Mouse (Mus musculus) midbrain, embryonic 12.5 days (tissue): ENCODE data around the gene Tspan33. TPM values are rescaled to one million over a fixed set of nuclear protein-coding genes. Genes with fewer than 3 reads are reported as not detected.

Experiments
- ATAC-seq: fragments of 200-750 bp; cut with Nextera tagmentation; 2 replicates; pipeline ENCODE4 v1.8.0; 2017; ENCODE audit warnings: low read depth, moderate TSS enrichment, moderate library complexity; ENCODE audit not compliant: low FRiP score
- H3K27ac ChIP-seq: fragments of 300-500 bp; sonication (generic); replicated peaks from 2 replicates; pipeline ENCODE4 v1.5.1; 2016; ENCODE audit warnings: mild to moderate bottlenecking
- H3K27me3 ChIP-seq: fragments of 300-500 bp; sonication (generic); 2 replicates; pipeline ENCODE4 v1.6.1; 2016; ENCODE audit warnings: mild to moderate bottlenecking
- H3K36me3 ChIP-seq: fragments of 300-500 bp; sonication (generic); 2 replicates; pipeline ENCODE4 v1.6.1; 2016
- H3K4me1 ChIP-seq: fragments of 300-500 bp; sonication (generic); 2 replicates; pipeline ENCODE4 v1.6.1; 2016
- H3K4me2 ChIP-seq: fragments of 300-500 bp; sonication (generic); replicated peaks from 2 replicates; pipeline ENCODE4 v1.6.1; 2016; ENCODE audit warnings: mild to moderate bottlenecking, moderate library complexity
- H3K4me3 ChIP-seq: fragments of 300-500 bp; sonication (generic); 2 replicates; pipeline ENCODE4 v1.5.1; 2016; ENCODE audit warnings: mild to moderate bottlenecking
- H3K9ac ChIP-seq: fragments of 300-500 bp; sonication (generic); replicated peaks from 2 replicates; pipeline ENCODE4 v1.6.1; 2016; ENCODE audit warnings: mild to moderate bottlenecking, moderate library complexity
- H3K9me3 ChIP-seq: fragments of 300-500 bp; sonication (generic); 2 replicates; pipeline ENCODE4 v1.6.1; 2016; ENCODE audit warnings: mild to moderate bottlenecking
- WGBS: fragments of 180-500 bp; shearing (Covaris S2); methylation state at CpG from one replicate; pipeline ENCODE4 v1.1.7; 2016; 5-methylcytosine and 5-hydroxymethylcytosine counted together
- polyA plus RNA-seq: library from polyadenylated mRNA; unstranded; fragments of >200 nt; fragmentation: Nextera tagmentation; extraction: Ambion mirVana; gene quantifications from 2 replicates; pipeline ENCODE4 v1.2.1, GENCODE M21; 2016

Gene Tspan33
- polyA plus RNA-seq, 1 experiment from 2014 or later, result 7.7 TPM

DNA sequence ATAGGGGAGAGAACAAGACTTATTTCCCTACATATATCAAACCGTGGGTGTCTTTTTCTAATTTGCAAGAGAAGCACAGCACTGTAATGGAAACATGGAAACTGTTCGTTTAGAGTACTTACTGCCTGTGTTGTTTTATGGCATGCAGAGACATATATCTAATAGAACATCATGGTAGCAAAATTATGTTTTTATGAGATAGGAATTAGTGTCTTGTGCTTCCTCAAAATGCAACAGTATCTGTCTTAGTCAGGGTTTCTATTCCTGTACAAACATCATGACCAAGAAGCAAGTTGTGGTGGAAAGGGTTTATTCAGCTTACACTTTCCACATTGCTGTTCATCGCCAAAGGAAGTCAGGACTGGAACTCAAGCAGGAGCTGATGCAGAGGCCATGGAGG, 8.1 kb downstream of the Tspan33 start:
- H3K27me3 ChIP-seq, result peaks cover 15% of the 10 kb centered on the region; the same call in 1 of the 2 replicates
- H3K9me3 ChIP-seq, result no peaks in the 10 kb centered on the region
- H3K4me1 ChIP-seq, result peaks cover 8% of the 10 kb centered on the region; the same call in 1 of the 2 replicates
- H3K4me3 ChIP-seq, result no peak overlapping the region
- no peak overlapping the region for H3K4me2 ChIP-seq
- no peak overlapping the region for H3K27ac ChIP-seq
- no peak for ATAC-seq
- H3K36me3 ChIP-seq, result no peaks in the 10 kb centered on the region
- no peak overlapping the region for H3K9ac ChIP-seq
- WGBS, result 91% methylated on average over 3 of the region's 3 CpGs

DNA sequence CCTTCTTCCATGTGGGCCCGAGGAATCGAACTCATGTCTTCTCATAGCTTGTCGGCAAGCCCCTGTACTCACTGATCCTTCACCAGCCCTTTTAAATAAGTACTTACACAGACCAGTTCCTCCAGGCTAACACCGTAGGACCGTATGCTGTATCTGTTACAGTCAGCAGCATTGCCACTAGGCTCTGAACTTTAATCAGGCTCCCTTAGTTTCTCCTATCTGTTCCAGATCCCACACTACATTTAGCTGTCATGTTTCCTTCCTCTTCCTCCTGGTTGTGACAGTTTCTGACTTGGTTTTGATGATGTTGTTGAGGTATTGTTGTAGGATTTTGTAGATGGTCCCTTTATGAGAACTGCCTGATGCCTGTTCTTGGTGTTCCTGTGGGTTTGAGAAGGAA, 10.1 kb downstream of the Tspan33 start:
- H3K27ac ChIP-seq, result no peak overlapping the region

DNA sequence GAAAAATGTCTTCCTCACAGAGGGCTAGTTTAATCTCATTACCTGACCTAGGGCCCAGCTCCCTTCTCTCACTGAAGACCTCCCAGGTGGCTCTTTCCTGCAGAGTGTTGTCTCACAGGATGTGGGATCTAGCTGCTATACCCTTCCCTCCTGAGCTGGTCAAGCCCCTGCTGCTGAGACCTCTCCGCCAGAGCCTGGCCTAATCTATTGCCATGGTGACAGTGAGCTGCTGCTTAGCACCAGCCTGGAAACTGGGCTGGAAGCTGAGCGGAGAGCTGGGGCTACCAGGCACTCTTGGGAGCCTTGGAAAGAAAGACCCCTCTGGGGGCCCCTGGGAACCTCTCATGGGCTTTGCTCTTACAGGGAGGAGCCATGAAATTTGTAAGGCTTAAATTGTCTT, 13.9 kb downstream of the Tspan33 start:
- peak overlapping the region; percentile 52 for H3K27ac ChIP-seq
- H3K36me3 ChIP-seq, result no peaks in the 10 kb centered on the region
- H3K4me3 ChIP-seq, result no peak overlapping the region
- H3K4me1 ChIP-seq, result peaks cover 28% of the 10 kb centered on the region
- WGBS, result 2% methylated on average over 2 of the region's 2 CpGs
- no peaks in the 10 kb centered on the region for H3K9me3 ChIP-seq
- ATAC-seq, result peak; percentile 89
- peaks cover 27% of the 10 kb centered on the region for H3K27me3 ChIP-seq
- no peak overlapping the region for H3K4me2 ChIP-seq
- H3K9ac ChIP-seq, result 0 out of 2 replicates have a peak overlapping the region, but pooled peaks have one; percentile 0

More for the DNA sequence above, 10.1 kb downstream of the Tspan33 start:
- no peak for ATAC-seq
- Histone ChIP-seq H3K9ac (no peak overlapping the region), H3K4me3 (no peak overlapping the region), H3K9me3 (no peaks in the 10 kb centered on the region), H3K4me2 (no peak overlapping the region), H3K36me3 (no peaks in the 10 kb centered on the region), H3K4me1 (peaks cover 24% of the 10 kb centered on the region), H3K27me3 (peaks cover 14% of the 10 kb centered on the region; the same call in 1 of the 2 replicates)
- WGBS, result 83% methylated on average over 5 of the region's 5 CpGs

DNA sequence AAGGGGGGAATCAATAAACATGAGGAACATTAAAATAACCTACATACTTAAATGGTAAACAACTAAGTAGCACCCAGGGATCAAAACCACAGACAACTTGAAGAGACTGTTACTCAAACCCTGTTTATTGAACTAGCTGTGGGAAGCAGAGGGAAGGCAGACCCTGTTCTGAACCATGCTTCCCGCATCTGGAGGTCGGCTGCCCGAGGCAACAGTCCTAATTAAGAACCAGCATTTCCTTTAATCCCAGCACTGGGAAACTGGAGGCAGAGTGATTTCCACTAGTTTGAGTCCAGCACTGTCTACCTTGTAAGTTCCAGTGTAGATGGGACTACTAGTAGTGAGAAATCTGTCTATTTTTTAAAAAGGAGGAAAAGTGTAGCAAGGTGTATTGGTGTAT, 17.3 kb downstream of the Tspan33 start:
- WGBS, result 62% methylated on average over 3 of the region's 3 CpGs
- ATAC-seq, result no peak
- no peak overlapping the region for H3K27ac ChIP-seq

DNA sequence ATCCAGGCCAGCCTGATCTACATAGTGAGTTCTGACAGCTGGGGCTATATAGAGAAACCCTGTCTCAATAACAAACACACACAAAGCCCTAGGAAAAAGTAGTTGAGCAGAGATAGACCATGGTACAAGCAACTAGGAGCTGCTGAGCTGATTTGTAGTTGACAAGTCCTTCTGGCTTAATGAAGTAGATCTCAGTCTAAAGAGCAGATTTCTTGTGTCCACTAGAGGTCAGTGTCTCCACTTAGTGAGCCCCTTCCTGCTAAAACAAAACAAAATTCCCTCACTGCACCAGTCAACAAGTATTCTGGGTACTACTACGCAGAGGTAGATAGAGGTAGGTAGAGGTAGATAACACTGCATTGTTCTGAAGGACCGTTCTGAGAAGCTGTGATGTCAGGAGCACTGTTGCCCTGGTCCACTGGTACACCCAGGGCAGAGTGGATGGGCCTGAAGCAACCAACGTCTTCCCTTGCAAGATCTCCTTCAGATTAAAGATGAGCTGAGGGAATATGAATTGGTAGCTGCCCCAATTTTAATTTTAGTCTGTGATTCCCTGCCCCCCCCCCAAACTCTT, 18.1 kb downstream of the Tspan33 start:
- Histone ChIP-seq H3K9me3 (no peaks in the 10 kb centered on the region), H3K4me2 (no peak overlapping the region), H3K36me3 (no peaks in the 10 kb centered on the region), H3K27ac (no peak overlapping the region), H3K27me3 (peaks cover 20% of the 10 kb centered on the region), H3K9ac (no peak overlapping the region), H3K4me3 (no peak overlapping the region), H3K4me1 (peaks cover 21% of the 10 kb centered on the region)
- 49% methylated on average over 3 of the region's 3 CpGs for WGBS
- 0 out of 2 replicates have a peak, but pooled peaks have one; percentile 17 for ATAC-seq

More for the DNA sequence above, 17.3 kb downstream of the Tspan33 start:
- Histone ChIP-seq H3K36me3 (no peaks in the 10 kb centered on the region), H3K4me3 (no peak overlapping the region), H3K4me1 (peaks cover 28% of the 10 kb centered on the region), H3K27me3 (peaks cover 17% of the 10 kb centered on the region), H3K9me3 (no peaks in the 10 kb centered on the region), H3K4me2 (no peak overlapping the region), H3K9ac (no peak overlapping the region)

DNA sequence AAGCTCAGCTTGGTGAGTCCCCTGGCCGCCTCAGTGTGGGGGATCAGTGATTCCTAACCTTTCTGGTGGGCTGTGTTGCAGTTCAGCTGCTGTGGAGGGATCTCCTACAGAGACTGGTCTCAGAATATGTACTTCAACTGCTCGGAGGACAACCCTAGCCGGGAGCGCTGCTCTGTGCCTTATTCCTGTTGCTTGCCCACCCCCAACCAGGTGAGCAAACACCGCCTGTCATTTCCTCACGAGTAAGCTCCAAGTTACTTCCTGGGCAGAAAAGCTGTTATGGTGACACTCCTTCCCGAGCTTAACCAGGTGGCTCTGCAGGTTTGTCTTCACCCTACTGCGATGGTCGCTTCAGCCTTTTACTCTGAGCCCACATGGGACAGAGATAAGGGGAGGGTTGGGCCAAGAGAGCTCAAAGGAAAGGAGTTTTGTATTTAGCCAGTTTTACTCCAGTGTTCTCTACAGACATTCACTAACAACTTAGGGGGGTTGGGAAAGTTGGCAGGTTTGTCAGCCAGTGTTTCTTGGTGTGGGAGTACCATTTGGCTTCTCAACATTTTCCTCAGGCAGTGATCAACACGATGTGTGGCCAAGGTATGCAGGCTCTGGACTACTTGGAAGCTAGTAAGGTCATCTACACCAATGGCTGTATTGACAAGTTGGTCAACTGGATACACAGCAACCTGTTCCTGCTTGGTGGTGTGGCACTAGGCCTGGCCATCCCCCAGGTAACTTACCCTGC, 22.8 kb downstream of the Tspan33 start:
- peaks cover 14% of the 10 kb centered on the region for H3K4me1 ChIP-seq
- no peak for ATAC-seq
- peaks cover 31% of the 10 kb centered on the region for H3K27me3 ChIP-seq
- H3K4me2 ChIP-seq, result no peak overlapping the region
- no peaks in the 10 kb centered on the region for H3K9me3 ChIP-seq
- WGBS, result 82% methylated on average over 10 of the region's 10 CpGs
- H3K4me3 ChIP-seq, result no peak overlapping the region
- H3K36me3 ChIP-seq, result no peaks in the 10 kb centered on the region
- H3K27ac ChIP-seq, result no peak overlapping the region
- no peak overlapping the region for H3K9ac ChIP-seq

DNA sequence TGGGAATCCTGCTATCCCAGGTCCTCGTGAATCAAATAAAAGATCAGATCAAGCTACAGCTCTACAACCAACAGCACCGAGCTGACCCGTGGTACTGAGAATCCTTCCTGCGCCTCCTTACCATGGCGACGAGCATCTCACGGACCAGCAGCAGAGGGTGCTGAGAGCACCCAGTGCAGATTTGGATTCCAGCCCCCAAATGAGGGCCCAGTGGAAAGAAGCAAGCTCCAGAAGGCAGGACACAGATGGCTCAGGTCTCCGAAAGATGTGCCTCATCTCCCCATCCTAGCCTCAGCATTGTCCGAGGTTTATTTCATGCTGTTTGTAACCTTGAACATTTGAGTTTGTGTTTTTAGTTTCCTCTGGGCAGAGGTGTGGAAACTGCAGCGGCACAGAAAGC, 23.5 kb downstream of the Tspan33 start:
- 53% methylated on average over 10 of the region's 10 CpGs for WGBS
- Histone ChIP-seq H3K4me3 (no peak overlapping the region), H3K27me3 (peaks cover 31% of the 10 kb centered on the region), H3K4me1 (peaks cover 14% of the 10 kb centered on the region), H3K27ac (no peak overlapping the region), H3K36me3 (no peaks in the 10 kb centered on the region), H3K4me2 (peak overlapping the region; percentile 13; the same call in 1 of the 2 replicates), H3K9me3 (no peaks in the 10 kb centered on the region), H3K9ac (no peak overlapping the region)
- no peak for ATAC-seq

DNA sequence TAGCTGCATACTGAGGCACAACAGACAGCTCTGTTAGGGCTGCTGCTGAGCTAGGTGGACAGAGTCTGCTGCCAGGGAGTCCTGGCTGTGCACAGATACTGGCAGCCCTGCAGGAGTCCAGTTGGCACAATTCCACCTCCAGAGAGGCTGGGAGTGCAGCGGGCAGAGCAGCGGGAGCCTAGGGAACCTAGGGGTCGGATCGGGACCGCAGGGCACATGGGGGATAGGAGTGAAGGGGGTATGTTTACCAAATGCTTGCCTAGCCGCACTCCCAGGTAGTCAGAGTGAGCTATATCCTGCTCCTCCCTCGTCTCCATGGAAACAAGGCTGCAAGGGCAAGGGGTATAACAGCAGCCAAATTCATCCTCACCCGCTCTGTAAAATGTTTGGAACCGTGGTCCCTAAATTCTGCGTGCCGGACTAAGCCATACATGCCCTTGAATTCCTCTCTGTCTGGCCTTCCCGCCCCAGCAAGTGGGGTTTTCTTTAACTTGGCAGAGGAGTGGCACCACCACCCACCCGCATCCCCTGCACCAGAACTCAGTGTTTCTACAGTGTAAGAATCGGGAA, 24.0 kb downstream of the Tspan33 start:
- no peaks in the 10 kb centered on the region for H3K36me3 ChIP-seq

DNA sequence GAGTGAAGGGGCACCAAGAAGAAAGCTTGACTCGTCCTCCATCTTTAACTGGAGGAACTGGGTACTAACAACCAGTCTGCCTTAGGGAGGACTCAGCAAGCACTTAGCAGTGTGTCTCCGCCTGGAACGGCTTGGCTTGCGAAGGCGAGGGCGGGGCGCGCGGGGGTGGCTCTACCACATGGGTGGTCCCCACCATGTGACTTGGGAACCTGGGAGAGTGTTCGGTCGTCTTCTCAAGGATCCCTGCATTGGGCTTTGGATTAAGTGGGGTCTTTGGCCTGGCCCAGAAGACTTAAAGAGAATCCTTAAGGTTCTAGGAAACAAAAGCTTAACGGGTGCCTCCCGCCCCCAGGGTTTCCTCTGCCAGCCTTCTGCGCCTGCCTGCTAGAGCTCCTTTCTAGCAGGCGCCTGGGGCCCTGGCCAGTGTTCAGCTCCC, 24.9 kb downstream of the Tspan33 start:
- H3K4me3 ChIP-seq, result peak overlapping the region; percentile 32
- no peaks in the 10 kb centered on the region for H3K36me3 ChIP-seq
- H3K9me3 ChIP-seq, result no peaks in the 10 kb centered on the region
- H3K4me2 ChIP-seq, result peak overlapping the region; percentile 52
- H3K27me3 ChIP-seq, result peaks cover 31% of the 10 kb centered on the region
- peaks cover 14% of the 10 kb centered on the region for H3K4me1 ChIP-seq
- H3K27ac ChIP-seq, result no peak overlapping the region
- peak overlapping the region; percentile 45 for H3K9ac ChIP-seq
- ATAC-seq, result peak; percentile 70
- under 1% methylated on average over 15 of the region's 15 CpGs for WGBS

More for the DNA sequence above, 24.0 kb downstream of the Tspan33 start:
- no peak overlapping the region for H3K4me3 ChIP-seq
- no peak overlapping the region for H3K9ac ChIP-seq
- H3K4me2 ChIP-seq, result peak overlapping the region; percentile 13; the same call in 1 of the 2 replicates
- ATAC-seq, result peak; percentile 44; the same call in 1 of the 2 replicates
- peaks cover 31% of the 10 kb centered on the region for H3K27me3 ChIP-seq
- H3K9me3 ChIP-seq, result no peaks in the 10 kb centered on the region
- WGBS, result 21% methylated on average over 14 of the region's 14 CpGs
- H3K4me1 ChIP-seq, result peaks cover 14% of the 10 kb centered on the region
- no peak overlapping the region for H3K27ac ChIP-seq

DNA sequence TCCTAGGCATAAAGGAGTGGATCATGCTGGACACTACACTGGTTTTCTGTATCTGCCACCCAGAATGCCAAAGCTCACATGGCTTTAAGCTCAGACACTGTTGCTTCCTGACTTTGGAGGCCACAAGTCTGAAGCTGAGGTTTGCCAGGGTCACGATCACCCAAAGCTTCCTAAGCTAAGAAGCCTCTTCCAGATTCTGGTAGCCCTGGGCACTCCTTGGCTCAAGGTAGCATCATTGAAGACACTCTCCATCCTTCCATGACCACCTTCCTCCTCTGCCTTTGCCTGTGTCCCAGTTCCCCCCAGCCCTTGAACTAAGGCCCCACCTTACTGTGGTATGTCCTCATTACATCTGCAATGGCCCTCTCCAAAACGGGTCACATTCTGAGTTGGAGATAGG, 27.9 kb downstream of the Tspan33 start:
- no peak overlapping the region for H3K9ac ChIP-seq
- no peaks in the 10 kb centered on the region for H3K9me3 ChIP-seq
- H3K4me2 ChIP-seq, result no peak overlapping the region
- no peak overlapping the region for H3K27ac ChIP-seq
- WGBS, result 76% methylated on average over 2 of the region's 2 CpGs
- ATAC-seq, result no peak
- H3K27me3 ChIP-seq, result peaks cover 27% of the 10 kb centered on the region
- no peak overlapping the region for H3K4me3 ChIP-seq
- peaks cover 14% of the 10 kb centered on the region for H3K4me1 ChIP-seq
- no peaks in the 10 kb centered on the region for H3K36me3 ChIP-seq

DNA sequence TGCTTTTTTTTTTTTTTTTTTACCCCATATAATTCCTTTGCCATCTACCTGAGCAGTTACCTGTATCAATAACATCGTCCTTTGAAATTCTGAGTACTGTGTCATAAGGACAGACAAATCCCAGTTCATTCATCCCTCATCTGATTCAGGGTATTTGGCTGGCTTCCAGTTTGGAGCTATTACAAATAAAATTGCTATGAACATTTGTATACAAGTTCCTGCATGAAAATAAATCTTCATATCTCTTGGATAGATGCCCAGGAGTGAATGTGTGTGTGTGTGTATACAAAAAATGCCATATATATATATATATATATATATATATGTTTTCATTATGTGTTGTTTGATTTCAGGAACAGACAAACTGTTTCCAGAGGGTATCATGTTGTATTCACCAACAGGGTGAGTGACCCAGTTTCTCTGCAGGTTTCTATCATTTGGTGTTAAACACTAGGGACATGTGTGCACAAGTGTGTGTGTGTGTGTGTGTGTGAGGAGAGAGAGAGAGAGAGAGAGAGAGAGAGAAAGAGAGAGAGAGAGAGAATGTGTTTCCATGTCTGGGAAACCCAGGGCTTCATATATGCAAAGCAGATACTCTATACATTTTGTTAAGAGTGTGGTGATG, 32.7 kb downstream of the Tspan33 start:
- H3K4me1 ChIP-seq, result no peaks in the 10 kb centered on the region

DNA sequence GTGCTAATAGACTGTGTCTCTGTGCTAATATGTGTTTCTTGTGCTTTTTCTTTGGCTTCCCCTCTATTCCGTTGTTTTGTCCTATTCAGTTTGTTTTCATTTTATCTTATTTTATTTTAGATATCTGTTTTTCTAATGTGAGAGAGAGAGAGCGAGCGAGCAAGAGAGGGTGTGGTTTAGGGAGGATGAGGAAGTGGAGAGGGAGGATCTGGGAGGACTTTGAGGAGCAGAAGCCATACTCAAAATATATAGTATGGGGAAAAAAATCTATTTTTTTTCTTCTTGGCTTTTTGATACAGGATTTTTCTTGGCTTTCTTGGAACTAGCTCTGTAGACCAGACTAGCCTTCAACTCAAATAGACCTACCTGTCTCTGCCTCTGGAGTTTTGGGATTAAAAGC, 34.0 kb downstream of the Tspan33 start:
- WGBS, result 83% methylated on average over 3 of the region's 3 CpGs
- H3K9me3 ChIP-seq, result no peaks in the 10 kb centered on the region
- no peak overlapping the region for H3K4me3 ChIP-seq
- no peaks in the 10 kb centered on the region for H3K4me1 ChIP-seq
- H3K36me3 ChIP-seq, result no peaks in the 10 kb centered on the region
- no peak for ATAC-seq
- no peak overlapping the region for H3K4me2 ChIP-seq
- H3K9ac ChIP-seq, result no peak overlapping the region
- H3K27me3 ChIP-seq, result no peaks in the 10 kb centered on the region
- no peak overlapping the region for H3K27ac ChIP-seq

More for the DNA sequence above, 32.7 kb downstream of the Tspan33 start:
- no peaks in the 10 kb centered on the region for H3K36me3 ChIP-seq
- WGBS, result 72% methylated on average over 1 of the region's 1 CpGs
- H3K9me3 ChIP-seq, result no peaks in the 10 kb centered on the region
- H3K27me3 ChIP-seq, result no peaks in the 10 kb centered on the region
- H3K4me2 ChIP-seq, result no peak overlapping the region
- no peak for ATAC-seq
- H3K27ac ChIP-seq, result no peak overlapping the region
- no peak overlapping the region for H3K9ac ChIP-seq
- no peak overlapping the region for H3K4me3 ChIP-seq
